Mouse (Mus musculus): ENCODE measurements around the gene Traf5. TPM values are rescaled to one million over a fixed set of nuclear protein-coding genes. Genes with fewer than 3 reads are reported as not detected.
A peak's percentile ranks its signal among the peaks of the same experiment; 100 is the strongest.

The Traf5 gene
- polyA plus RNA-seq, 1 experiment from 2014 or later = 4.4 TPM

GRCm38 (mm10) chr1:191995916-191996315 lies 96.4 kb downstream of the Traf5 start:
- ATAC-seq (replicated peaks; ENCODE audit: low FRiP score) = no peak
- WGBS = 87% methylated on average over 7 of the region's 7 CpGs

DNA sequence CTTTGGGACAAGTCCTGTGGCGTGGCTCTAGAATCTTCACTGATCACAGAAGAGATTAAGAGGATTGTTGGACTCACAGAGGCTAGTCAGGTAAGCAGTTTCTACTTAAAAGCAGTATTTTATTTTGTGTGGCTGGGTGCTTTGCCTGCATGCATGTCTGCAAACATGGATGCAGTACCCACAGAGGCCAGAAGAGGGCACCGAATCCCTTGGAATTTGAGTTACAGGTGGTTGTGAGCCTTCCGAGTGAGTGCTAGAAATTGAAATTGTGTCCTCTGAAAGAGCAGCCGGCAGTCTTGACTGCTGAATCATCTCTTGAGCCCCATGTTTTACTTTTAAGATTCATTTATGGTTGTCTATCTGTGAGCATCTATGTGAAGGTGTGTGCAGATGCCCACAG lies 96.9 kb downstream of the Traf5 start:
- 51% methylated on average over 4 of the region's 4 CpGs for WGBS
- ATAC-seq (replicated peaks; ENCODE audit: low FRiP score) (no peak), DNase-seq (ENCODE audit: low spot score) (peak; percentile 79)
- no peak overlapping the region for H3K4me3 ChIP-seq (ENCODE audit: low read depth, low read length)
- no peaks in the 10 kb centered on the region for H3K4me1 ChIP-seq (replicated peaks; ENCODE audit: control insufficient read depth, insufficient read depth, low read length)
- H3K27me3 ChIP-seq (ENCODE audit: control insufficient read depth, insufficient read depth, low read length) = no peaks in the 10 kb centered on the region
- no peaks in the 10 kb centered on the region for H3K9me3 ChIP-seq (ENCODE audit: control insufficient read depth, low read length)
- no peak overlapping the region for H3K9ac ChIP-seq (ENCODE audit: low read length)
- H3K27ac ChIP-seq (ENCODE audit: low read depth, low read length) = no peak overlapping the region
- no peak overlapping the region for H3K4me2 ChIP-seq (ENCODE audit: low read depth, low read length, severe bottlenecking)
- no peaks in the 10 kb centered on the region for H3K36me3 ChIP-seq (ENCODE audit: control insufficient read depth, insufficient read depth, low read length)

More at GRCm38 (mm10) chr1:191995916-191996315, 96.4 kb downstream of the Traf5 start:
- Histone ChIP-seq H3K4me2 (ENCODE audit: low read depth, low read length, severe bottlenecking) (no peak overlapping the region), H3K27me3 (ENCODE audit: control insufficient read depth, insufficient read depth, low read length) (no peaks in the 10 kb centered on the region), H3K27ac (ENCODE audit: low read depth, low read length) (no peak overlapping the region), H3K4me3 (ENCODE audit: low read depth, low read length) (no peak overlapping the region), H3K36me3 (ENCODE audit: control insufficient read depth, insufficient read depth, low read length) (no peaks in the 10 kb centered on the region), H3K9me3 (ENCODE audit: control insufficient read depth, low read length) (no peaks in the 10 kb centered on the region), H3K4me1 (replicated peaks; ENCODE audit: control insufficient read depth, insufficient read depth, low read length) (no peaks in the 10 kb centered on the region), H3K9ac (ENCODE audit: low read length) (no peak overlapping the region)
- no peak for DNase-seq (ENCODE audit: low spot score)

DNA sequence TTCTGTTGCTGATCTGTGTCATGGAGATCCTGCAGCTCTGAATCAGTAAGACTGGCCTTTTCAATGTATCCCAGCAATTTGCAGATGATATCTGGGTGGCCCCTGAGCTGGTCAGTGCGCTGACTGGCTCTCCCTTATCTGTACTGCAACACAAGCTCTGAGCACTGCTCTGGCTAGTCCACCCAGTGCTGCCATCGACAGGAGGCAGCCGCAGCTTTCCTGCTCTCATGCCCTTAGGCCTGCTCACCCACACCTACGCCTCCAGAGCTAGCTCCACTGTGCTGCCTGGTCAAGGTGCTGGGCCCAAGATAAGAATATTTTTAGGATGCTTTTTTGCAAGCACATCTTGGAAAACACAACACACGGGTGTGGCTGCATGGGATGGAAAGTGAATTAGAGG lies 97.9 kb downstream of the Traf5 start:
- 71% methylated on average over 5 of the region's 5 CpGs for WGBS

DNA sequence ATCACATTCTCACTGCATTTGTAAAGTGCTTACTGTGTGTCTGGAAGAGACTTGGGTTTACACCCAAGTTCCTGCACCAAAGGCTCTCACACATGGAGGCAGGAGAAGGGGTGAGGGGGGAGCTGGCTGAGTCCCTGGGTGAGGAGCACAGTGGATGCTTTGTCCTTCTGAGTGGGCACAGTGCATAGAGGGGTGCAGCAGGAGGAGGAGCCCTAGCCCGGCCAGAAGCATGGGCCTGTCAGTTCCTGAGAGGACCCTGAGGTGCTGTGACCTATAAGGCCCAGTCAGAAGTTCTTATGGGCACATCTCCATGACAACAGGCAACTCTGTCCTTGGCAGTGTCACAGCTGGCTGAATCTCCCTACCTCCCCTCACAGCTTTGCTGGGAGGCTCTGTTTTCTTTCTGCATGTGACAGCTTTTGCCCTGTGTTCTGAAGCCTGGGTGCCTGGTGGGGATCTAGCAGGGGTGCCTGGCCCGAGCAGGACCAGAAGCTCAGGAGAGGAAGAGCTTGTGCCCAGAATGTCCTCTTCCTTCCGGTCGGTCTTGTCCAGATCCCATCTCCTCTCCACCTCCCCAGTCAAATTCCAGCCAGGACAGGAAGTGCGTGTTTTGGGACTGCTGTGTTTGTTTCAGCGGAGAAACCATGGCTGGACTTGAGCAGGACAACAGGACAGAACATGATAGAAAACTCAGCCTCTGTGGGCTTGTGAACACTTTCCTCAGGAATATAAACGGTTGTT lies 100.1 kb downstream of the Traf5 start:
- H3K27me3 ChIP-seq (ENCODE audit: control insufficient read depth, insufficient read depth, low read length) = no peaks in the 10 kb centered on the region
- ATAC-seq (replicated peaks; ENCODE audit: low FRiP score) (no peak), DNase-seq (ENCODE audit: low spot score) (peak; percentile 37)
- H3K9ac ChIP-seq (ENCODE audit: low read length) = no peak overlapping the region
- no peaks in the 10 kb centered on the region for H3K9me3 ChIP-seq (ENCODE audit: control insufficient read depth, low read length)
- H3K27ac ChIP-seq (ENCODE audit: low read depth, low read length) = no peak overlapping the region
- WGBS = 78% methylated on average over 7 of the region's 7 CpGs
- H3K4me3 ChIP-seq (ENCODE audit: low read depth, low read length) = no peak overlapping the region
- H3K4me1 ChIP-seq (replicated peaks; ENCODE audit: control insufficient read depth, insufficient read depth, low read length) = no peaks in the 10 kb centered on the region
- no peak overlapping the region for H3K4me2 ChIP-seq (ENCODE audit: low read depth, low read length, severe bottlenecking)
- H3K36me3 ChIP-seq (ENCODE audit: control insufficient read depth, insufficient read depth, low read length) = no peaks in the 10 kb centered on the region

More for the DNA sequence above, 97.9 kb downstream of the Traf5 start:
- DNase-seq (ENCODE audit: low spot score) (peak; percentile 50), ATAC-seq (replicated peaks; ENCODE audit: low FRiP score) (no peak)
- H3K27me3 ChIP-seq (ENCODE audit: control insufficient read depth, insufficient read depth, low read length) = no peaks in the 10 kb centered on the region
- no peak overlapping the region for H3K27ac ChIP-seq (ENCODE audit: low read depth, low read length)
- H3K4me1 ChIP-seq (replicated peaks; ENCODE audit: control insufficient read depth, insufficient read depth, low read length) = no peaks in the 10 kb centered on the region
- H3K9ac ChIP-seq (ENCODE audit: low read length) = no peak overlapping the region
- H3K9me3 ChIP-seq (ENCODE audit: control insufficient read depth, low read length) = no peaks in the 10 kb centered on the region
- H3K36me3 ChIP-seq (ENCODE audit: control insufficient read depth, insufficient read depth, low read length) = no peaks in the 10 kb centered on the region
- H3K4me3 ChIP-seq (ENCODE audit: low read depth, low read length) = no peak overlapping the region
- no peak overlapping the region for H3K4me2 ChIP-seq (ENCODE audit: low read depth, low read length, severe bottlenecking)

DNA sequence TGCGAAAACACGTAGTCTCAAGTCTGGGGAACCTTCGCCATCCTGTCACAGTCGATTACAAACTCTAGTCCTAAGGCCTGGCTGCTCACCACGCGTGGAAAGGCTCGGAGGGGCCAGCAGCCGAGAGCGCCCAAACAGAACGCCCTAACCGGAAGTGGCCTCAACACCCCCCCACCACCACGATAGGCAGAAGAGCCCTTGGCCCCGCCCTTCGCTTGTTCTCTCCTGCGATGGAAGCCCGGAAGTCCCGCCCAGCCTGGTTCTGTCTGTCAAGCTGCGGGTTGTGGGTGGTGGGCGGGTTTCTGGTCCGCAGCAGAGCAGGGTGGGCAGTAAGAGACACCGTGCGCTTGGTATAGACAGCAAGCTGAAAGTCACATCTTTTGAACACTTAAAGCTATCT lies 102.4 kb downstream of the Traf5 start:
- H3K36me3 ChIP-seq (ENCODE audit: control insufficient read depth, insufficient read depth, low read length) = no peaks in the 10 kb centered on the region
- ATAC-seq (replicated peaks; ENCODE audit: low FRiP score) = peak; percentile 98
- WGBS = 0% methylated on average over 22 of the region's 22 CpGs
- H3K27me3 ChIP-seq (ENCODE audit: control insufficient read depth, insufficient read depth, low read length) = no peaks in the 10 kb centered on the region
- H3K27ac ChIP-seq (ENCODE audit: low read depth, low read length) = no peak overlapping the region
- peak overlapping the region; percentile 78 for H3K9ac ChIP-seq (ENCODE audit: low read length)
- H3K9me3 ChIP-seq (ENCODE audit: control insufficient read depth, low read length) = no peaks in the 10 kb centered on the region
- DNase-seq (ENCODE audit: low spot score) = peak; percentile 98
- H3K4me2 ChIP-seq (ENCODE audit: low read depth, low read length, severe bottlenecking) = peak overlapping the region; percentile 71
- no peaks in the 10 kb centered on the region for H3K4me1 ChIP-seq (replicated peaks; ENCODE audit: control insufficient read depth, insufficient read depth, low read length)
- H3K4me3 ChIP-seq (ENCODE audit: low read depth, low read length) = peak overlapping the region; percentile 52

GRCm38 (mm10) chr1:191989060-191989459 lies 103.3 kb downstream of the Traf5 start:
- DNase-seq (ENCODE audit: low spot score) (peak; percentile 39), ATAC-seq (replicated peaks; ENCODE audit: low FRiP score) (no peak)
- H3K9me3 ChIP-seq (ENCODE audit: control insufficient read depth, low read length) = no peaks in the 10 kb centered on the region
- no peaks in the 10 kb centered on the region for H3K27me3 ChIP-seq (ENCODE audit: control insufficient read depth, insufficient read depth, low read length)
- H3K4me1 ChIP-seq (replicated peaks; ENCODE audit: control insufficient read depth, insufficient read depth, low read length) = no peaks in the 10 kb centered on the region
- H3K27ac ChIP-seq (ENCODE audit: low read depth, low read length) = no peak overlapping the region
- 91% methylated on average over 5 of the region's 5 CpGs for WGBS
- peak overlapping the region; percentile 71; the same call in 1 of the 2 replicates for H3K4me2 ChIP-seq (ENCODE audit: low read depth, low read length, severe bottlenecking)
- no peak overlapping the region for H3K4me3 ChIP-seq (ENCODE audit: low read depth, low read length)
- no peaks in the 10 kb centered on the region for H3K36me3 ChIP-seq (ENCODE audit: control insufficient read depth, insufficient read depth, low read length)
- H3K9ac ChIP-seq (ENCODE audit: low read length) = no peak overlapping the region

GRCm38 (mm10) chr1:191988646-191989045 lies 103.7 kb downstream of the Traf5 start:
- H3K27me3 ChIP-seq (ENCODE audit: control insufficient read depth, insufficient read depth, low read length) = no peaks in the 10 kb centered on the region

GRCm38 (mm10) chr1:191987481-191987769 lies 104.9 kb downstream of the Traf5 start:
- DNase-seq (ENCODE audit: low spot score) (peak; percentile 36), ATAC-seq (replicated peaks; ENCODE audit: low FRiP score) (no peak)
- no peaks in the 10 kb centered on the region for H3K4me1 ChIP-seq (replicated peaks; ENCODE audit: control insufficient read depth, insufficient read depth, low read length)
- H3K27me3 ChIP-seq (ENCODE audit: control insufficient read depth, insufficient read depth, low read length) = no peaks in the 10 kb centered on the region
- no peak overlapping the region for H3K4me2 ChIP-seq (ENCODE audit: low read depth, low read length, severe bottlenecking)
- no peak overlapping the region for H3K4me3 ChIP-seq (ENCODE audit: low read depth, low read length)
- WGBS = 55% methylated on average over 5 of the region's 5 CpGs
- no peak overlapping the region for H3K27ac ChIP-seq (ENCODE audit: low read depth, low read length)
- H3K9me3 ChIP-seq (ENCODE audit: control insufficient read depth, low read length) = no peaks in the 10 kb centered on the region
- no peak overlapping the region for H3K9ac ChIP-seq (ENCODE audit: low read length)
- no peaks in the 10 kb centered on the region for H3K36me3 ChIP-seq (ENCODE audit: control insufficient read depth, insufficient read depth, low read length)

More at GRCm38 (mm10) chr1:191988646-191989045, 103.7 kb downstream of the Traf5 start:
- ATAC-seq (replicated peaks; ENCODE audit: low FRiP score) (no peak), DNase-seq (ENCODE audit: low spot score) (no peak)
- Histone ChIP-seq H3K9me3 (ENCODE audit: control insufficient read depth, low read length) (no peaks in the 10 kb centered on the region), H3K4me2 (ENCODE audit: low read depth, low read length, severe bottlenecking) (no peak overlapping the region), H3K36me3 (ENCODE audit: control insufficient read depth, insufficient read depth, low read length) (no peaks in the 10 kb centered on the region), H3K4me3 (ENCODE audit: low read depth, low read length) (no peak overlapping the region), H3K27ac (ENCODE audit: low read depth, low read length) (no peak overlapping the region), H3K4me1 (replicated peaks; ENCODE audit: control insufficient read depth, insufficient read depth, low read length) (no peaks in the 10 kb centered on the region), H3K9ac (ENCODE audit: low read length) (no peak overlapping the region)
- 92% methylated on average over 3 of the region's 3 CpGs for WGBS

Data from forebrain, embryonic 11.5 days (tissue).